Mouse (Mus musculus) cerebellum, postnatal 14 days (tissue): Measurements from ENCODE around the gene Ablim2.

ENCODE experiments used
- DNase-seq, 2 experiments: peaks; one replicate each; pipeline ENCODE4 v3.0.0; 2021; ENCODE audit warnings: mixed read lengths in 2 of 2

The Ablim2 gene

GRCm38 (mm10) chr5:35770891-35771663 is 13.4 kb downstream of the Ablim2 start:
- peak; percentile 32 to 57 for DNase-seq

GRCm38 (mm10) chr5:35773274-35774136 is 15.8 kb downstream of the Ablim2 start:
- peak; percentile 56 to 62 for DNase-seq

- no peak for DNase-seq
These were observed 16.4 kb downstream of the Ablim2 start for GRCm38 (mm10) chr5:35774137-35774424.

GRCm38 (mm10) chr5:35781116-35781515 is 23.4 kb downstream of the Ablim2 start:
- no peak for DNase-seq

- DNase-seq: no peak
These were observed 25.0 kb downstream of the Ablim2 start for GRCm38 (mm10) chr5:35782648-35783180.

GRCm38 (mm10) chr5:35785853-35786252 is 28.2 kb downstream of the Ablim2 start:
- DNase-seq: no peak

- DNase-seq: no peak
These were observed 30.2 kb downstream of the Ablim2 start for GRCm38 (mm10) chr5:35787847-35788246.

GRCm38 (mm10) chr5:35788719-35789118 is 31.0 kb downstream of the Ablim2 start:
- DNase-seq: no peak

GRCm38 (mm10) chr5:35789697-35790096 is 32.0 kb downstream of the Ablim2 start:
- no peak for DNase-seq

GRCm38 (mm10) chr5:35790387-35791065 is 32.8 kb downstream of the Ablim2 start:
- no peak for DNase-seq

GRCm38 (mm10) chr5:35793971-35794370 is 36.3 kb downstream of the Ablim2 start:
- DNase-seq: no peak

GRCm38 (mm10) chr5:35794942-35795341 is 37.3 kb downstream of the Ablim2 start:
- no peak for DNase-seq

GRCm38 (mm10) chr5:35795481-35796048 is 37.9 kb downstream of the Ablim2 start:
- DNase-seq: peak; percentile 81 to 84

GRCm38 (mm10) chr5:35796136-35796535 is 38.5 kb downstream of the Ablim2 start:
- DNase-seq: peak in 1 of 2 experiments; percentile 29

GRCm38 (mm10) chr5:35799090-35799489 is 41.4 kb downstream of the Ablim2 start:
- DNase-seq: no peak

GRCm38 (mm10) chr5:35803416-35803815 is 45.7 kb downstream of the Ablim2 start:
- peak; percentile 19 to 46 for DNase-seq

GRCm38 (mm10) chr5:35804685-35805084 is 47.0 kb downstream of the Ablim2 start:
- DNase-seq: no peak

- no peak for DNase-seq
These were observed 47.5 kb downstream of the Ablim2 start for GRCm38 (mm10) chr5:35805209-35805608.

GRCm38 (mm10) chr5:35807018-35807417 is 49.3 kb downstream of the Ablim2 start:
- no peak for DNase-seq

- no peak for DNase-seq
These were observed 52.8 kb downstream of the Ablim2 start for GRCm38 (mm10) chr5:35810526-35810925.

- no peak for DNase-seq
These were observed 54.1 kb downstream of the Ablim2 start for GRCm38 (mm10) chr5:35811639-35812295.

- DNase-seq: peak; percentile 53 to 63
These were observed 56.8 kb downstream of the Ablim2 start for GRCm38 (mm10) chr5:35814334-35814941.
